Mouse (Mus musculus) bone marrow, adult 2 months (tissue): ENCODE measurements around the gene Ntrk3. TPM values are rescaled to one million over a fixed set of nuclear protein-coding genes. Genes with fewer than 3 reads are reported as not detected.

Experiments used
- H3K27ac ChIP-seq: fragments of 200-500 bp; 2 replicates; pipeline ENCODE4 v1.5.1; 2012; ENCODE audit warnings: low read depth, mild to moderate bottlenecking, control low read depth, inconsistent platforms, low read length; ENCODE audit not compliant: control insufficient read depth, poor library complexity, insufficient read depth
- H3K4me1 ChIP-seq: fragments of 200-500 bp; 2 replicates; pipeline ENCODE4 v1.6.1; 2011; ENCODE audit warnings: low read length; ENCODE audit not compliant: control insufficient read depth, insufficient read depth
- H3K4me3 ChIP-seq: fragments of 200-500 bp; replicated peaks from 2 replicates; pipeline ENCODE3; 2011; ENCODE audit warnings: mild to moderate bottlenecking, low read depth, low read length, control low read depth; ENCODE audit not compliant: control insufficient read depth
- CTCF ChIP-seq: fragments of 200-500 bp; IDR thresholded peaks from 2 replicates; pipeline ENCODE4 v1.5.1; 2011; ENCODE audit warnings: low read length, control low read depth; ENCODE audit not compliant: control insufficient read depth, insufficient read depth
- POLR2A ChIP-seq: fragments of 200-500 bp; IDR thresholded peaks from 2 replicates; pipeline ENCODE4 v1.6.1; 2011; ENCODE audit warnings: low read depth, mild to moderate bottlenecking, control low read depth, low read length, borderline replicate concordance; ENCODE audit not compliant: control insufficient read depth
- WGBS: fragments of 180-500 bp; shearing (Covaris S2); methylation state at CpG from one replicate; pipeline ENCODE4 v1.1.7; 2018; 5-methylcytosine and 5-hydroxymethylcytosine counted together
- polyA plus RNA-seq: library from polyadenylated mRNA; stranded (reverse); fragments of >200 nt; gene quantifications from 2 replicates; pipeline ENCODE4 v1.2.4, GENCODE M21; 2011; ENCODE audit warnings: low replicate concordance; ENCODE audit not compliant: missing spikeins, insufficient read depth, insufficient read length

Gene Ntrk3
- polyA plus RNA-seq, 1 experiment, result 1.0 TPM

DNA sequence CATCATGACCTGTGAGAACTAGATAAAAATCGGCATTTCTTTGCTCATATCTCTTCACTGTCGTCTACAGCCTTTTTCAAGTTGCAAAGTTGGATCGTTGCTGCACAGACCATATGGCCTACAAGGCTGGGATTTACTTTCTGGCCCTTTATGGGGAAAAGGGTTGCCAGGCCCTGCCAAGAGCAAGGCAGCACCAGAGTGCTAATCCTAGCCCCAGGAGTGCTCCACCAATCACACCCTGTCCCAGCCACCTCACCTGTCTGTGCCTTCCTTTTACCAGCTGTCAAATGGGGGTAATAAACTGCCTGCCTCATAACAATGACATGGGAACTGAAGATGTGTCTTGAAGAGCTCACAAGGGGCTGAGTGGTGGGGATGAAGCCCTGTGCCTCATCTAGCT lies 218.1 kb downstream of the Ntrk3 start:
- TF ChIP-seq POLR2A, result no peak
- no peak for TF ChIP-seq CTCF
- 75% methylated on average over 3 of the region's 3 CpGs for WGBS
- no peak overlapping the region for H3K27ac ChIP-seq
- H3K4me1 ChIP-seq, result no peaks in the 10 kb centered on the region
- H3K4me3 ChIP-seq, result no peak overlapping the region

DNA sequence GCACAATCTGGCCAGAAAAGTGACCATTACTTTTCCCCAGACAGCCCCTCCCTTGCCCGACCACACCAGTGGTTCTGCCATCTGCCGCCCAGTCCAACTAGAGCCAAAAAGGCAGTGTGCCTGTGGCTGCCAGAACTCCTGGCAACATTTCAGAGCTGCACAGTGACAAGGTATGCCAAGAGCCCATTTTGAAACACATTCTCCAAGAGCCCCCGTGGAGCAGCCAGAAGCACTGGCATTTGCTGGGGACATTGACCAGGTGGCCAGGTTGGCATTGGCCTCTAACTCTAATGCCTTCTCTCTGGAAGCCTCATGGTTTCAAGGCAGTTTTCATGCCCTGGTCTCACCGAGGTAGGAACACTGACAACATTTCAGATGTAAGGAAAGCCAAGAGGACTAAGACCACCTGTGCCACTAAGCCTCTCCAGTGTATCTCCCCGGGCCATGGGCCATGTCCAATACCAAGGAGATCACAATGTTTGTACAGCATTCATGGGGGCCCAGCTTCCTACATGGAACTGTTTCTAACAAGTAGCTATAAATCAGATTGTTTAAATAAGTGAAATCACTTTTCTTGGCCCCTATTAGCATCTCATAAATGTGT lies 218.9 kb downstream of the Ntrk3 start:
- TF ChIP-seq POLR2A (no peak), CTCF (no peak)
- no peaks in the 10 kb centered on the region for H3K4me1 ChIP-seq
- H3K4me3 ChIP-seq, result no peak overlapping the region
- 77% methylated on average over 5 of the region's 5 CpGs for WGBS
- no peak overlapping the region for H3K27ac ChIP-seq

DNA sequence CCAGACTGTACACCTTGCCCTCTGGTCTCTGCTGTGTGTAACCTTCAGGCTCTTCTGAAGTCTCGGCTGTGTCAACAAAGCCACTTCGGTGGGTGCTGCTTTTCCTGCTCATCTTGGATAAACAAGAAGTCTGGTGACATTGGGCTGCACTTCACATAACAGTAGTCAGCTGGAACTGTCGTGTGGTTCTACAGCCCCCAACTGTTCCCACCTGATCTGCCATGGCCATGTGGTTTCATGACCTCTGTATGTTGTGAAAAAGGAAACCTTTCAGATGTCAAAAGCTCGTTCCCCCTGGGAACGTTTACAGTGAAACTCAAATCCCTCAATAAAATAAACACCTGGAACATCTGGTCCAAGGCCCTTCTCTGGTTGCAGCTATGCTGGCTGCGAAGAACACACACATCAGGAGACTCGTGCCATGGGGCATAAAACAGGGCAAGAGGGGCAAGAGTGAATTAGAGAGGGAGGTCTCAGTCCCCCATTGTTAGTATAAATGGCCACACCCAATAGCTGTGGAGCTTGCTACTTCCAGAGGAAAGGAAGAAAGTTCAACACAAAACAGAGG lies 222.7 kb downstream of the Ntrk3 start:
- H3K27ac ChIP-seq, result no peak overlapping the region
- 61% methylated on average over 7 of the region's 7 CpGs for WGBS
- H3K4me3 ChIP-seq, result no peak overlapping the region
- no peaks in the 10 kb centered on the region for H3K4me1 ChIP-seq
- TF ChIP-seq POLR2A, result no peak
- TF ChIP-seq CTCF, result no peak

- H3K4me3 ChIP-seq, result no peak overlapping the region
- 68% methylated on average over 2 of the region's 2 CpGs for WGBS
- H3K4me1 ChIP-seq, result no peaks in the 10 kb centered on the region
- TF ChIP-seq POLR2A (no peak), CTCF (no peak)
- H3K27ac ChIP-seq, result no peak overlapping the region
Observed at GRCm38 (mm10) chr7:78507032-78507611, 230.7 kb downstream of the Ntrk3 start.

- no peaks in the 10 kb centered on the region for H3K4me1 ChIP-seq
- H3K27ac ChIP-seq, result no peak overlapping the region
- 82% methylated on average over 5 of the region's 5 CpGs for WGBS
- no peak overlapping the region for H3K4me3 ChIP-seq
- no peak for TF ChIP-seq POLR2A
- TF ChIP-seq CTCF, result no peak
Observed at GRCm38 (mm10) chr7:78500863-78501262, 236.9 kb downstream of the Ntrk3 start.

- Histone ChIP-seq H3K27ac (no peak overlapping the region), H3K4me3 (no peak overlapping the region), H3K4me1 (no peaks in the 10 kb centered on the region)
- 65% methylated on average over 1 of the region's 1 CpGs for WGBS
- no peak for TF ChIP-seq POLR2A
- no peak for TF ChIP-seq CTCF
Observed at GRCm38 (mm10) chr7:78499970-78500369, 237.8 kb downstream of the Ntrk3 start.

GRCm38 (mm10) chr7:78498356-78498755 lies 239.5 kb downstream of the Ntrk3 start:
- WGBS, result 80% methylated on average over 4 of the region's 4 CpGs
- H3K4me3 ChIP-seq, result no peak overlapping the region
- no peak overlapping the region for H3K27ac ChIP-seq
- TF ChIP-seq CTCF, result no peak
- TF ChIP-seq POLR2A, result no peak
- H3K4me1 ChIP-seq, result no peaks in the 10 kb centered on the region

DNA sequence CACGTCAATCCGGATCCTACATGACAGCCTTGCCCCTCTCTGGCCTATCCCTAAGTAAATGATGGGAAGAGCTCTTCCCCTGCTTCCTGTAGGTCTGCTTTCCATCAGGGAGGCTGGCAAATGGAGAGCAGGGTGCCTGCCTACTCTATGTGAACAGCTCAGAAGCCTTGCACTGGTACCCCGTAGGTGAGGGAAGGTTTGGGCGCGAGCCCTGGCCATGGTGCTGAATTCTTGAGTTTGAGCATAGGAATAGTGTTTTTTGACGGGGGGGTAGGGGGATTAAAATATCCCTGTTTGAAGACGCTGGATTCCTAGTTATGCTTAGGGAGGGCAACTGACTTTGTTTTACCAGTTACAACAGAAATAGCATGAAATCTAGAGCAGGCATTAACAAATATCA lies 240.0 kb downstream of the Ntrk3 start:
- WGBS, result 46% methylated on average over 7 of the region's 7 CpGs

GRCm38 (mm10) chr7:78493591-78493990 lies 244.2 kb downstream of the Ntrk3 start:
- Histone ChIP-seq H3K4me1 (no peaks in the 10 kb centered on the region), H3K4me3 (no peak overlapping the region), H3K27ac (no peak overlapping the region)
- WGBS, result 88% methylated on average over 7 of the region's 7 CpGs
- TF ChIP-seq CTCF (no peak), POLR2A (no peak)

More for the DNA sequence above, 240.0 kb downstream of the Ntrk3 start:
- no peak for TF ChIP-seq POLR2A
- no peak for TF ChIP-seq CTCF
- no peaks in the 10 kb centered on the region for H3K4me1 ChIP-seq
- no peak overlapping the region for H3K27ac ChIP-seq
- no peak overlapping the region for H3K4me3 ChIP-seq
